Mouse (Mus musculus): ENCODE data around the gene Rbms3. TPM values are rescaled to one million over a fixed set of nuclear protein-coding genes. Genes with fewer than 3 reads are reported as not detected.

Rbms3 gene
- polyA plus RNA-seq, 1 experiment from 2014 or later = 127 TPM

- no peak overlapping the region for H3K27ac ChIP-seq (replicated peaks)
- H3K4me3 ChIP-seq = no peak overlapping the region
- no peak overlapping the region for H3K9ac ChIP-seq
- no peak overlapping the region for H3K4me2 ChIP-seq
- no peaks in the 10 kb centered on the region for H3K9me3 ChIP-seq
- no peak for ATAC-seq (ENCODE audit: low read depth)
- no peaks in the 10 kb centered on the region for H3K36me3 ChIP-seq
- H3K4me1 ChIP-seq (replicated peaks) = no peaks in the 10 kb centered on the region; the same call in 1 of the 2 replicates
- no peaks in the 10 kb centered on the region for H3K27me3 ChIP-seq
These were observed 588.3 kb downstream of the Rbms3 start for GRCm38 (mm10) chr9:117041291-117041992.

- no peak for ATAC-seq (ENCODE audit: low read depth)
- no peaks in the 10 kb centered on the region; the same call in 1 of the 2 replicates for H3K4me1 ChIP-seq (replicated peaks)
- no peaks in the 10 kb centered on the region for H3K9me3 ChIP-seq
- 68% methylated on average over 6 of the region's 6 CpGs for WGBS
- H3K4me3 ChIP-seq = no peak overlapping the region
- H3K36me3 ChIP-seq = no peaks in the 10 kb centered on the region
- no peak overlapping the region for H3K9ac ChIP-seq
- H3K27me3 ChIP-seq = no peaks in the 10 kb centered on the region
- H3K4me2 ChIP-seq = no peak overlapping the region
- no peak overlapping the region for H3K27ac ChIP-seq (replicated peaks)
These were observed 589.7 kb downstream of the Rbms3 start for GRCm38 (mm10) chr9:117039941-117040453.

- H3K36me3 ChIP-seq = no peaks in the 10 kb centered on the region
- no peaks in the 10 kb centered on the region for H3K27me3 ChIP-seq
- H3K9ac ChIP-seq = no peak overlapping the region
- ATAC-seq (ENCODE audit: low read depth) = no peak
- H3K27ac ChIP-seq (replicated peaks) = no peak overlapping the region
- H3K4me1 ChIP-seq (replicated peaks) = peaks cover 14% of the 10 kb centered on the region
- no peak overlapping the region for H3K4me3 ChIP-seq
- H3K9me3 ChIP-seq = no peaks in the 10 kb centered on the region
- no peak overlapping the region for H3K4me2 ChIP-seq
- 96% methylated on average over 1 of the region's 1 CpGs for WGBS
These were observed 597.0 kb downstream of the Rbms3 start for GRCm38 (mm10) chr9:117032690-117033089.

DNA sequence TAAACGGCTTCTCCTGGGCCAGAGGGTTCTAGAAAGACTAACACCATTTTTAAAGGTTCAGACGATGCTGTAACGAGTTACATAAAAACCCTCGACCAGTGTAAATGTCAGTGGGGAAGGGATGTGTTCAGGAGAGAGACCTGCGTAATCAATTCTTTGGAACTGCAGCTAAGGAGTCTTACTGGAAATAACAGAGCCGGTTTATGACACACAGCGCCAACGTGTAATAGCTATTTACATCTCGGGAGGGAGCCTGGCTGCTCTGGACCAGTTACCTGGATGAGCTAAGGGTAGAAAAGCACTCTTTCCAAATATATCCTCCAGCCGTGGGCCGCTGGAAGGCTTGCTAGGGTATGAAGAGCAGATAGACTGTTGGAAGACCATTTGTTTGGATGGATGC, 598.5 kb downstream of the Rbms3 start:
- Histone ChIP-seq H3K9me3 (no peaks in the 10 kb centered on the region), H3K27me3 (no peaks in the 10 kb centered on the region), H3K4me2 (no peak overlapping the region), H3K36me3 (no peaks in the 10 kb centered on the region), H3K27ac (replicated peaks) (peak overlapping the region; percentile 74), H3K9ac (0 out of 2 replicates have a peak overlapping the region, but pooled peaks have one; percentile 3), H3K4me1 (replicated peaks) (peaks cover 14% of the 10 kb centered on the region), H3K4me3 (no peak overlapping the region)
- 55% methylated on average over 11 of the region's 11 CpGs for WGBS
- ATAC-seq (ENCODE audit: low read depth) = no peak

DNA sequence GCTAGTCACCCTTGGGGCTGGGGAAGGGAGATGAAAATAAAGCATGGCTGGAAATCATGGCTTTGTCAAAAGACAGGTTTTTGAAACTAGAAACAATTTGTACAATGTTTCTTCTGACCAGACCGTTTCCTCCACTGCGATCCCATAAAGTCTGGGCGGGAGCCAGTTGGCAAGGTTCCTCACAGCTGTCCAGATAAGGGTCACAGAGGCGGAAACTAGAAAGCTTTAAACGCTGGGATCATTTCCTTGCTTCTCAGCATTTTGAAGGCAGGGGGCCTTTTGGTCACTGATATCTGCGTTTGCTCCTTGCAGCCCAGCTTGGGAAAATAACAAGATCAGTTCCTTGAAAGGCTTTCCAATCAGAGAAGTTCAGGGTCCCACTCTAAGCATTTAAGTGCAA, 598.9 kb downstream of the Rbms3 start:
- Histone ChIP-seq H3K9ac (0 out of 2 replicates have a peak overlapping the region, but pooled peaks have one; percentile 3), H3K27me3 (no peaks in the 10 kb centered on the region), H3K9me3 (no peaks in the 10 kb centered on the region), H3K36me3 (no peaks in the 10 kb centered on the region), H3K27ac (replicated peaks) (peak overlapping the region; percentile 74), H3K4me2 (no peak overlapping the region), H3K4me3 (no peak overlapping the region), H3K4me1 (replicated peaks) (peaks cover 14% of the 10 kb centered on the region)
- no peak for ATAC-seq (ENCODE audit: low read depth)
- 28% methylated on average over 6 of the region's 6 CpGs for WGBS

- ATAC-seq (ENCODE audit: low read depth) = no peak
- H3K4me1 ChIP-seq (replicated peaks) = peaks cover 14% of the 10 kb centered on the region
- no peaks in the 10 kb centered on the region for H3K9me3 ChIP-seq
- 74% methylated on average over 1 of the region's 1 CpGs for WGBS
- H3K36me3 ChIP-seq = no peaks in the 10 kb centered on the region
- H3K4me2 ChIP-seq = no peak overlapping the region
- no peak overlapping the region for H3K4me3 ChIP-seq
- H3K27me3 ChIP-seq = no peaks in the 10 kb centered on the region
- no peak overlapping the region for H3K9ac ChIP-seq
- peak overlapping the region; percentile 20; the same call in 1 of the 2 replicates for H3K27ac ChIP-seq (replicated peaks)
These were observed 599.8 kb downstream of the Rbms3 start for GRCm38 (mm10) chr9:117029953-117030352.

- no peaks in the 10 kb centered on the region for H3K36me3 ChIP-seq
- H3K9me3 ChIP-seq = no peaks in the 10 kb centered on the region
- H3K4me1 ChIP-seq (replicated peaks) = peaks cover 14% of the 10 kb centered on the region
- no peak overlapping the region for H3K4me2 ChIP-seq
- WGBS = 94% methylated on average over 4 of the region's 4 CpGs
- ATAC-seq (ENCODE audit: low read depth) = no peak
- H3K27me3 ChIP-seq = no peaks in the 10 kb centered on the region
- no peak overlapping the region for H3K9ac ChIP-seq
- no peak overlapping the region for H3K4me3 ChIP-seq
- H3K27ac ChIP-seq (replicated peaks) = no peak overlapping the region
These were observed 601.1 kb downstream of the Rbms3 start for GRCm38 (mm10) chr9:117028586-117028985.

DNA sequence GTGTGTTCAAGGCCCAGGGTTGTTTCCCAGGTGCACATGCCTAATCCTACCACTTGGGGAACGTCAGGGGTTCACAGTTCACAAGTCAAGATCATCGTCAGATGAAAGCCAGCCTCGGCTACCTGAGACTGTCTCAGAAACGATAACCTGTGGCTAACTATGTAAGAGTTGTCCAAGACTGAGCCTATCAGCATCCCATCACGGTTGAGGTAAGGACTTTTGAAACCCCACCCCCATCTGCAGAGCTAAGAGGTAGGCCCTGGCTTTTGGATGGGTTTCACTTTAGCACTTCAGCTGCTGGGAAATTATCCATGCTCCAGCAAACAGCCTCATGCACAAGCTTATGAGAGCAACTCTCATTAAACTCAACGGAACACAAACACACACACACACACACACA, 607.6 kb downstream of the Rbms3 start:
- H3K36me3 ChIP-seq = no peaks in the 10 kb centered on the region
- no peak overlapping the region for H3K9ac ChIP-seq
- H3K4me3 ChIP-seq = no peak overlapping the region
- ATAC-seq (ENCODE audit: low read depth) = no peak
- no peaks in the 10 kb centered on the region for H3K27me3 ChIP-seq
- no peaks in the 10 kb centered on the region for H3K9me3 ChIP-seq
- WGBS = 94% methylated on average over 6 of the region's 6 CpGs
- peaks cover 17% of the 10 kb centered on the region for H3K4me1 ChIP-seq (replicated peaks)
- H3K27ac ChIP-seq (replicated peaks) = no peak overlapping the region
- H3K4me2 ChIP-seq = no peak overlapping the region

- WGBS = 92% methylated on average over 3 of the region's 3 CpGs
- no peaks in the 10 kb centered on the region for H3K27me3 ChIP-seq
- H3K36me3 ChIP-seq = no peaks in the 10 kb centered on the region
- H3K4me2 ChIP-seq = no peak overlapping the region
- no peak for ATAC-seq (ENCODE audit: low read depth)
- H3K9ac ChIP-seq = no peak overlapping the region
- H3K4me3 ChIP-seq = no peak overlapping the region
- no peaks in the 10 kb centered on the region for H3K9me3 ChIP-seq
- peaks cover 17% of the 10 kb centered on the region for H3K4me1 ChIP-seq (replicated peaks)
- no peak overlapping the region for H3K27ac ChIP-seq (replicated peaks)
These were observed 608.2 kb downstream of the Rbms3 start for GRCm38 (mm10) chr9:117021506-117021905.

DNA sequence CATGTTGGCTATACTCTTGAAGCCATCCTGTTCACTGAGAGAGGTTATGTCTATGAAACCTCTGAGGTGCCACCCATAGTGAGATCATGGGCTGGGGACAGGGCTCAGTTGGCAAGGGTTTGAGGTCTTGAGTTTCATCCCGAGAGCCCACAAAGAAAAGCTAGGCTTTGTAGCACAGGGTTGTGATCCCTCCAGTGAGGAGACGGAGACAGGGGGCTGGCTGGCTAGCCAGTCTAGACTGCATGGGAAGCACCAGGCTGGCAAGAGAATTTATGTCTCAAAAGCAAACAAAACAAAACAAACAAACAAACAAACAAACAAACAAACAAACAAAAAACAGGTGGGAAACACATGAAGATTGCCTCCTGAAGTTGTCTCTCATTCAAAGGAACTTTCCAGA, 609.5 kb downstream of the Rbms3 start:
- no peak overlapping the region for H3K27ac ChIP-seq (replicated peaks)
- ATAC-seq (ENCODE audit: low read depth) = no peak
- no peak overlapping the region for H3K4me3 ChIP-seq
- H3K4me2 ChIP-seq = no peak overlapping the region
- no peaks in the 10 kb centered on the region for H3K36me3 ChIP-seq
- H3K9ac ChIP-seq = no peak overlapping the region
- H3K27me3 ChIP-seq = no peaks in the 10 kb centered on the region
- 96% methylated on average over 2 of the region's 2 CpGs for WGBS
- H3K4me1 ChIP-seq (replicated peaks) = peaks cover 17% of the 10 kb centered on the region
- no peaks in the 10 kb centered on the region for H3K9me3 ChIP-seq

DNA sequence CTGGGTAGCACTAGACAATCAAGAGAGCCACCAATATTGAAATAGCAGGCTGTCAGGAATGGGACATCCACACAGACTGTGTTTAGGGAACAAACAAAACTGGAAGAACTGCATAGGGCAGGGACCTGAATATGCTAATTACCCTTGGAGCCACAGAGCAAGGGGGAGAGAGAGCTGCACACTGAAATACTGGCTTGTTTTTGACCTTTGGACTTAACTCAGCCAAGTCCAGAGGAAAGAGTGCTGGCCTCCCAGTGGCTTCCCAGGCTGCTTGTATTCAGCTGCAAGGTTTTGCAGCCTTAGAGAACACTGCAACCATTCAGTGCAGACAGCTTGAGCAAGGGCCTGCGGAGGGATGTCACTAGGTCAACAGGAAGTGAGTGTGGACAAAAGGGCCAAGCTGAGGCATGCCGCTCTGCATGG, 611.0 kb downstream of the Rbms3 start:
- 0 out of 2 replicates have a peak overlapping the region, but pooled peaks have one; percentile 34 for H3K9ac ChIP-seq
- H3K27me3 ChIP-seq = no peaks in the 10 kb centered on the region

DNA sequence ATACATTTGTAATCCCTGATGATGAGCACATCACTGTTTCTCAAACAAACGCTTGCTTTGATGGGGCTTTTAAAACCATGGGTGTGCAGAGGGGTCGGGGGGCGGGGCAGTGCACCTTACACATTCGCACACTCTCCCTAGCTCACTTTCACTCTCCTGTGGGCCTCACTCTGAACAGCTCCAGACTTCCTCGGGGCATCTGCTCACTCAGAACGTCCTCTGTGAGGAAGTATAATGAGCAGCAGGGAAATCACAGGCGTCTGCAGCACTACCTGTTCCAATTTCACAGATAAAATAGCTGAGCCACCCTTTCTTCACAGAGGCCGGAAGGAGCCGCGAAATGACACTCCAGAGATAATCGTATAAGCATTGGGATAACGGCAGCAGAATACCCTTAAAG, 611.4 kb downstream of the Rbms3 start:
- no peak overlapping the region for H3K4me3 ChIP-seq
- H3K27ac ChIP-seq (replicated peaks) = peak overlapping the region; percentile 43; the same call in 1 of the 2 replicates
- no peaks in the 10 kb centered on the region for H3K36me3 ChIP-seq
- no peak for ATAC-seq (ENCODE audit: low read depth)
- no peaks in the 10 kb centered on the region for H3K27me3 ChIP-seq
- WGBS = 52% methylated on average over 12 of the region's 12 CpGs
- H3K9ac ChIP-seq = peak overlapping the region; percentile 34; the same call in 1 of the 2 replicates
- no peaks in the 10 kb centered on the region for H3K9me3 ChIP-seq
- H3K4me1 ChIP-seq (replicated peaks) = peaks cover 17% of the 10 kb centered on the region
- H3K4me2 ChIP-seq = no peak overlapping the region

More for the DNA sequence above, 611.0 kb downstream of the Rbms3 start:
- no peak overlapping the region for H3K4me2 ChIP-seq
- no peaks in the 10 kb centered on the region for H3K36me3 ChIP-seq
- 7% methylated on average over 2 of the region's 2 CpGs for WGBS
- peak; percentile 47; the same call in 1 of the 2 replicates for ATAC-seq (ENCODE audit: low read depth)
- peak overlapping the region; percentile 43; the same call in 1 of the 2 replicates for H3K27ac ChIP-seq (replicated peaks)
- no peak overlapping the region for H3K4me3 ChIP-seq
- peaks cover 17% of the 10 kb centered on the region for H3K4me1 ChIP-seq (replicated peaks)
- H3K9me3 ChIP-seq = no peaks in the 10 kb centered on the region
